Mouse (Mus musculus) stomach, postnatal 0 days (tissue): ENCODE measurements around the gene Sergef.

Experiments used
- CTCF ChIP-seq: IDR thresholded peaks from 2 replicates; pipeline ENCODE4 v1.5.1; 2016; ENCODE audit warnings: antibody characterized with exemption, low read depth, mild to moderate bottlenecking, moderate library complexity
- EP300 ChIP-seq: optimal IDR thresholded peaks from 2 replicates; pipeline ENCODE3; 2016; ENCODE audit warnings: antibody characterized with exemption

- TF ChIP-seq CTCF (no peak), EP300 (no peak)
These were observed 42.6 kb downstream of the Sergef start for GRCm38 (mm10) chr7:46597006-46597405.
